ENCODE assay signal across 14 mouse cellular contexts in genomic region chr5:36861084-36861483, GRCm38 (mm10). TPM values are rescaled to one million over a fixed set of nuclear protein-coding genes. Genes with fewer than 3 reads are reported as not detected.
DNase-seq lines count a peak whose midpoint lies in the region; TF ChIP-seq lines count a peak whose summit lies in the region.
"Had no signal": no experiment of that assay in that cellular context is flagged by ENCODE, and none has a peak within 500 bp of the region (broad histone marks: within the 10 kb centered on the region; RNA-seq: fewer than 3 reads in every experiment).

No protein-coding gene starts in this region.

- no peak overlapping the region for H3K27ac ChIP-seq in cerebellum, adult 2 months (ENCODE audit: insufficient read depth, low read length)
- H3K27ac ChIP-seq in layer of hippocampus, adult 2 months, result no peak overlapping the region
- H3K27ac ChIP-seq: hindbrain, embryonic 14.5 days; liver, embryonic 13.5 days had no signal

- intact Hi-C loops in gastrocnemius, postnatal 14 days (cut with DNase I; ENCODE audit: low total_unique reads), result no loop called here

- TF ChIP-seq CTCF in cerebellum, adult 2 months (IDR thresholded peaks at IDR 0.05; ENCODE audit: borderline replicate concordance, insufficient read depth, low read depth, low read length), result 0 out of 2 replicates have a peak, but pooled peaks have one; percentile 32
- peak; percentile 70 for TF ChIP-seq CTCF in layer of hippocampus, adult 2 months (conservative IDR thresholded peaks at IDR 0.05)

- DNase-seq in cerebellum, adult 2 months, result no peak
- no peak for DNase-seq in cerebellum, adult 9-11 months
- DNase-seq in layer of hippocampus, adult 2 months (ENCODE audit: low spot score in 2 of 2), result no peak
- no peak for DNase-seq in layer of hippocampus, adult 9-11 months
- DNase-seq in 416B (ENCODE audit: low read depth), result peak; percentile 22
- DNase-seq in c-Kit-negative CD71-positive TER-119-positive erythroid progenitor cells, embryonic 14.5 days (ENCODE audit: low read depth, low spot score), result peak; percentile 13
- no peak for DNase-seq in yolk sac, embryonic 10.5 days (ENCODE audit: low spot score)
- DNase-seq in gastrocnemius, postnatal 14 days, result no peak
- DNase-seq: kidney, postnatal 25 days; liver, embryonic 13.5 days had no signal

- H3K4me3 ChIP-seq in cerebellum, adult 2 months (replicated peaks; ENCODE audit: insufficient read depth, low read depth, low read length), result no peak overlapping the region
- H3K4me3 ChIP-seq in layer of hippocampus, adult 2 months, result no peak overlapping the region
- H3K4me3 ChIP-seq: liver, embryonic 13.5 days had no signal

- H3K4me1 ChIP-seq in cerebellum, adult 2 months (ENCODE audit: control insufficient read depth, insufficient read depth, low read length), result peaks cover 7% of the 10 kb centered on the region; the same call in 1 of the 2 replicates
- H3K4me1 ChIP-seq: liver, embryonic 13.5 days had no signal

- H3K27me3 ChIP-seq in cerebellum, adult 2 months (ENCODE audit: control insufficient read depth, insufficient read depth, low read length), result no peaks in the 10 kb centered on the region

- 89% methylated on average over 2 of the region's 2 CpGs for WGBS in cerebellum, adult 2 months

- no peak for TF ChIP-seq POLR2A in cerebellum, adult 2 months (IDR thresholded peaks at IDR 0.05; ENCODE audit: borderline replicate concordance, insufficient read depth, low read length)

RNA-seq across cellular contexts. Expression of gene Ppp2r2c, which starts 7.2 kb away (rescaled TPM):
- polyA plus RNA-seq in cerebellum, adult 2 months (2012; rRNA removed), result 259 and 273 TPM in 2 replicates
- 100 to 1,000 TPM; 375 to 387 TPM for total RNA-seq in layer of hippocampus, adult 2 months (2021)
- total RNA-seq in gastrocnemius, postnatal 14 days (2021), result under 1 TPM; 0.24 to 0.70 TPM
- total RNA-seq: common myeloid progenitor, adult 5-6 weeks; megakaryocyte progenitor cell, adult 5-6 weeks had no signal
- polyA plus RNA-seq: C2C12 had no signal

RNA-seq across cellular contexts. Expression of gene Man2b2, which starts 30.6 kb away (rescaled TPM):
- 29.2 and 30.1 TPM in 2 replicates for polyA plus RNA-seq in cerebellum, adult 2 months (2012; rRNA removed)
- 10 to 100 TPM; 29.5 to 31.9 TPM for total RNA-seq in layer of hippocampus, adult 2 months (2021)
- total RNA-seq in gastrocnemius, postnatal 14 days (2021), result 1 to 10 TPM; 6.8 to 9.1 TPM

Comparison
In these comparisons a context has a peak if more than half of its experiments do, and no peak if none do; other contexts are left out.
1. DNase-seq: peak in 416B (single experiment) and c-Kit-negative CD71-positive TER-119-positive erythroid progenitor cells, embryonic 14.5 days (single experiment); none in cerebellum, adult 2 months (0 of 2), cerebellum, adult 9-11 months (single experiment), layer of hippocampus, adult 2 months (0 of 2), layer of hippocampus, adult 9-11 months (single experiment), yolk sac, embryonic 10.5 days (single experiment) and gastrocnemius, postnatal 14 days (single experiment).
2. RNA of gene Ppp2r2c, which starts 7.2 kb away (total RNA-seq): 375 to 387 TPM in layer of hippocampus, adult 2 months; 0.24 to 0.70 TPM in gastrocnemius, postnatal 14 days; every median in the first group is over 100 times any median in the second.